Mouse (Mus musculus): ENCODE results near the gene Rai14.

The Rai14 gene

GRCm38 (mm10) chr15:10714409-10715138 is at the start of gene Rai14:
Gene Rai14, minus strand, starts transcription at chr15:10714624.
- DNase-seq = peak; percentile 87 to 94

- DNase-seq = no peak
These were observed 47.0 kb upstream of the Rai14 start for GRCm38 (mm10) chr15:10761441-10761840.

GRCm38 (mm10) chr15:10760006-10760405 is 45.6 kb upstream of the Rai14 start:
- no peak for DNase-seq

DNA sequence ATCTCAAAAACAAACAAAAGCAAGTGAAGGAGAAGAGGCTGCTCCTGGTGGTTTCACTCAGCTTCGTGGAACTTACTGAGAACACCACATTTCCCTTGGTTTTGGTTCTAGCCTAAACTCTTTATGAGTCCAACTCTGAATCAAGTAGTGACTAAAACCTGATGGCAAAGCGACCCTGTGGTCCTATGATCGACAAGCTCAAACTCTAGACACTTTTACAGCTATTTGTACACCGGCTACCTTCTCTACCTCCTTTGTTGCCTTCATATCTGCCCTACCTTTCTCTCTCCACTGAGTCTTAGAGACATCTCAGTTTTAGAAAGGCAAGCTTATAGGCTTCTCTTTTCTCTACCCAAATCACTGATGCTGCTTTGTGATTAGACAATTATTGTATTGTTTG is 45.0 kb upstream of the Rai14 start:
- no peak for DNase-seq

- no peak for DNase-seq
These were observed 44.4 kb upstream of the Rai14 start for GRCm38 (mm10) chr15:10758808-10759207.

DNA sequence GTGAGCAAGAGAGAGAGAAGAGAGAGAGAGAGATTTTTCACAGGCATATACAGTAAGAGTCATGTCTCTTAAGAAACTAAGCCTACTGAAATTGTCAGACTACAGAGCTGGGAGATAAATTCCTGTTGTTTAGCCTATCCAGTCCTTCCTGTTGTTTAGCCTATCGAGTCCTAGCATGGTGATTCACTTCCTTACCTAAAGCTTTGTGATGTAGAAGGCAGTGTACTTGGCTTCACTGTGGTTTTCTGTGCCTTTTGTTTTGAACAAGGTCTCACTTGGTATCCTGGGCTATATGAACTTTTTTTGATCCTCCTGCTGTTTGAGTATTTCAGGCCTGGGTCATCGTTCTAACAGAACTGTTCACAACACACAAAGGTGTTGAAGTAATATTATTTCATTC is 36.7 kb upstream of the Rai14 start:
- DNase-seq = no peak

DNA sequence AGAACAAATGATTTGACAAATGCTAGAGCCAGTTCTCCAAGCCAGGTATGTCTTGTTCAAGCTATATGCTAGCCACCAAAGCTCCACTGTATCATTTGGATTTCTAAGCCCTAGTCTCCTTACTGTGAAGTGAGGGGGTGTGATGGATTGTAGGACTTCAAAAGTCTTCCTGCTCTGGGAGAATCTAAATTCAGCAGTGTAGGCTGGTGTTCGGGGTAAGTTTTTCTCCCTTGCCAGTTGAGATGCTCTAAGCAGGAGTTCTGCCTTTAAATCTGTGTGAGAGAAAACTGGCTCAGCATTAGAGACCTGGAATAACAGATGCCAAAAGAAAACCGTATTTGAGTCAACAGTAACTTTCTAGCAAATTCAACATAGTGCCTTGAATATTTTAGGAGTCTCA is 35.9 kb upstream of the Rai14 start:
- DNase-seq = no peak

DNA sequence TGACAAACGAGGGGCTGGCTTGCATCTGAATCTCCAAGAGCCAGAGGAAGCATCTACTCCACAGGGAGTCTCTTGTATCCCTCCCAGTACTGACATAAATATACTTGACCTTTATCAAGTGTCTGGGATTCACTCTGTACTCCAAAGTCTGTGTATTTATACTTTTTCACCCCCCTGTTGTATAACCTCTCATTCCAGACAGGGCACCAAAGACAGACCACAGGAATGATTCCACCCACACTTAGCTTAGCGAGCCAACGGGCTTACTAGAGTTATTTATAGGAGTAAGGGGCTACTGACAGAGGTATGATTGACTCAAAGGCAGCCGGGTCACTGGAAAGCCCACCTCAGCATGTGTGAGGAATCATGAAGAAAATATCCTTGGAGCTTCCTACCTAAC is 35.3 kb upstream of the Rai14 start:
- no peak for DNase-seq

- DNase-seq = no peak
These were observed 33.2 kb upstream of the Rai14 start for GRCm38 (mm10) chr15:10747638-10748037.

- peak in 1 of 2 experiments; percentile 17 for DNase-seq
These were observed 32.8 kb upstream of the Rai14 start for GRCm38 (mm10) chr15:10747226-10747625.

GRCm38 (mm10) chr15:10746303-10747051 is 32.1 kb upstream of the Rai14 start:
- DNase-seq = no peak

GRCm38 (mm10) chr15:10742441-10742840 is 28.0 kb upstream of the Rai14 start:
- no peak for DNase-seq

DNA sequence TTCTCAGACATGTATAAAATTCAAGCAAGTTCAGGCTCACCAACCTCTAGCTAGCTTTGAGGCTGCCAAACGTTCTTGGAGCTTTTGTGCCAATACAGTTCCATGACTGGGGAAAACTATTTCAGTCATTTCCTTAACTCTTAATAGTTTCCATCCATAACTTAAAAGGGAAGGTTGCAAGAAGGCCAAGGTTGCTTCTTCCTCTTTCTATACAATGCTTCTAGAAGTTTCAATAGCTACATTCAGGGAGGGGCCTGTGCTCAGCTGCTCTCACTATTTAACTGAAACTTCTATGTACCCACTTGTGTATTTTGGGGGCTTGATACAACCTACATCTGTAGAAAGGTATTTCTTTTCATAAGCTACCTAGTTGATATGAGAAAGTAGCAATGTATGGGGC is 24.9 kb upstream of the Rai14 start:
- no peak for DNase-seq

GRCm38 (mm10) chr15:10738354-10739142 is 24.1 kb upstream of the Rai14 start:
- DNase-seq = peak in 1 of 2 experiments; percentile 40

- DNase-seq = no peak
These were observed 21.5 kb upstream of the Rai14 start for GRCm38 (mm10) chr15:10735948-10736347.

DNA sequence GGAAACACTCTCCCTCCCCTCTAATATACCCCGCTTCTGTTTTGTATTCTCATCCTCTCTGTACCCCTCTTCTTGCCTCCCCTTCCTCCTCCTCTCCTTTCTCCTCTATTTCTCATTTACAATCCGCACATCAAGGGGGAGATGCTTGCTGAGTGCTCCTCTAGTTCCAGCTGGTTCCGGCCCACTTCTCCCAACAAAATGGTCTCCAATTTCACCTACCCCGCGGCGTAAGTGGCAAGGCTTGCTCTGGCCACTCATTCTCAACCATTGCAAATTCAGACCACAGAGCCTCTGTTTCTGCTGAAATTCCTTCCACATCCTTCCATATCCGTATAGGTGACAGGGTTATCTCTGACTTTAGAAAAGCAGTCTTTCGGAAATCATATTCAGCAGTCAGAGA is 20.8 kb upstream of the Rai14 start:
- DNase-seq = no peak

DNA sequence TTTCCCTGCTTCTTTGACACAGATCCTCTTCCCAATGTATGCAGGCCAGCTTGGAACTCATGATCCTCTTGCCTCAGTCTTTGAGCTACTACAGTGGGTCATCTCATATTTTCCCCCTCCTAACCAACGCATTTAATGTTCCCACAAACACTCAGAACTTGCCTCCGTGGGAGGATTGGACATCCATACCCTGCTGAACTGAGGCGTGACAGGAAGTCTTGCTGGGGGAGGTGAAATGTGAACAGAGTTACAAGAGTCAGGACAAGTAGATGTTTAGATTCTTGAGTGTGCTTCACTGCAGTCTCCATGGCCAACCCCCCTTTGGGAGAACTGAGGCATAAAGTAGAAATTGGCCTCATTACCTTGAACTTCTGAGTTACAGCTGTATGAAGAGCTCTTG is 17.0 kb upstream of the Rai14 start:
- DNase-seq = no peak

DNA sequence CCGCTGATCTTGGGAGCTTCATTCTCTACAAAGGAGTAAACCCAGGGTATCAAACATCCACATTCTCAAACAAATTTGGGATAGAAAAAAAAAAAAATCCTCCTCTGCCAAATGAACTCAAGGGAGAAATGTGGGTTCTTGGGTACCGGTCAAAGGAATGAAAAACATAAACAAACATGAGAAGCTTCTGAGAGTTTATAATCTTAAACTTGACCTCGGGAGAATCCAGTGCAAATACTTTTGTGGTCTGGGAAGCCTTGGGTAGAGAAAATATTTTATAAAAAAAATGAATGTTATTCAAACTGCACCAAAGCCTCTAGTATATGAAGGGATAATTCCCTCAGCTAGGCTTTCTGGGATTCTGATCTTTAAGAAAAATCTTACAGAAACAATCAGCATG is 11.8 kb upstream of the Rai14 start:
- DNase-seq = no peak

GRCm38 (mm10) chr15:10724857-10725256 is 10.4 kb upstream of the Rai14 start:
- DNase-seq = no peak

GRCm38 (mm10) chr15:10723507-10723906 is 9.1 kb upstream of the Rai14 start:
- DNase-seq = no peak

DNA sequence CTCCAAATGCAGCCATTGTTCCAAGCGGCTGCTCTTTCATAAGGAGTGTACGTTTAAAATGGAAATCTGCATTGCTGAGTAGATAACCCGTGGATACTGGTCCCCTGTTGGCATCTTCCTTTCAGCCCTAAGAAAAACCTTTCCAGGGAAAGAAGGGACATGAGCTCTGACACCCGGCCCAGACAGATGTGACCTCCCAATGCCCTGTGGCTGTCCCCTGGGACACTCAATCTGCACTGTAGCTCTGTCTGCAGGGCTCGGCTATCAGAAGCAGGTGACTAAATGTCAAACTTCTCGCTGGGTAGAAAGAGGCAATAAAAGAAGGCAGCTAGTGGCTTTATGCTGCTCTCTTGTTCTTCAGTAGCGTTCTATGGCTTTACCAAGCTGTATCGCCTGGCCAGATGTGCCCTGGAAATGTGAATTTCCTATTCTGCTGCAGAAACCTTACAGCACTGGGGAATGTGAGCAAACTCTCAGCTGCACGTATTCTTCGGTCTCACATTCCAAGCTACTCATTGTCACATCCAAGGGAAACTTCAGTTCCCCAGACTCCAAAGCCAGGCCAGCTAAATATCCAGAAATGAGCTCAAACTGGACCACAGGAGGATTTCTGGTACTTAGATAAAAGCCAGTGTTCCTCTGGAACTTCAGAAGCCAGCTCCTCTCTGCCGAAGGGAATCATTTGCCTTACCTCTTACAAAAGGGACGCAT is 8.4 kb upstream of the Rai14 start:
- no peak for DNase-seq

GRCm38 (mm10) chr15:10721259-10721781 is 6.9 kb upstream of the Rai14 start:
- no peak for DNase-seq

DNA sequence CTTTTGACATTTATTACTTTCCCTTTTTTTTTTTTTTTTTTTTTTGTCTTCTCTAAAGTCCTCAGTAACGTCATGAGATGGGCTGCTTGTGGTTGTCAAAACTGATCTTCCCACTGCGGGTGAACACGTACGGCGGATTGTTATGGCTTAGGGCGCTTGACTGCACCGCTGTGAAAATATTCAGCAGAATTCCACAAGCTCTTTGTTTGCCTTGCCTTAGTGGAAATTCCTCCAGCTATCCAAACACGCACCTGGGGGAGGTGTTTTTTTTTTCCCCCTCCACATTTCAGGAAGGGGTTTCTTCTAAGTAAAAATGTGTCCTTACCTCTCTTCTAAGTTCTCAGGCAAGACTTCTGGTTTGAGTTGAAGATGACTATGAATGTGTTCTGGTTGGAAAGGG is 6.2 kb upstream of the Rai14 start:
- peak in 1 of 2 experiments; percentile 40 for DNase-seq

Data from kidney, postnatal 4 days (tissue).